In genomic region chr16:30069580-30069949, GRCm38 (mm10) we compare ENCODE assay signal across 9 mouse cellular contexts. TPM values are rescaled to one million over a fixed set of nuclear protein-coding genes. Genes with fewer than 3 reads are reported as not detected.
DNase-seq lines count a peak whose midpoint lies in the region; ATAC-seq lines count a peak whose summit lies in the region.
"Had no signal": no experiment of that assay in that cellular context is flagged by ENCODE, and none has a peak within 500 bp of the region (broad histone marks: within the 10 kb centered on the region; RNA-seq: fewer than 3 reads in every experiment).

No protein-coding gene starts in this region.

- no peaks in the 10 kb centered on the region for H3K36me3 ChIP-seq in forebrain, embryonic 15.5 days
- H3K36me3 ChIP-seq in kidney, embryonic 14.5 days (ENCODE audit: control insufficient read depth, insufficient read depth, low read length): peaks cover 6% of the 10 kb centered on the region; the same call in 1 of the 2 replicates
- no peaks in the 10 kb centered on the region for H3K36me3 ChIP-seq in midbrain, embryonic 15.5 days (replicated peaks)

- ATAC-seq in forebrain, embryonic 15.5 days (replicated peaks): no peak
- ATAC-seq in kidney, embryonic 14.5 days (ENCODE audit: low FRiP score, low TSS enrichment): peak; percentile 0; the same call in 1 of the 2 replicates
- ATAC-seq in midbrain, embryonic 15.5 days (replicated peaks): no peak

- DNase-seq in heart, adult 8-10 months (ENCODE audit: low spot score): peak; percentile 38
- no peak for DNase-seq in heart, adult 11 months
- peak; percentile 81 for DNase-seq in Muller cell, postnatal 12 days (ENCODE audit: inconsistent ontology term)
- DNase-seq in layer of hippocampus, adult 18-20 months (ENCODE audit: low spot score in 2 of 2): no peak
- DNase-seq in left cerebral cortex, adult 11 months (ENCODE audit: low spot score): no peak

- H3K4me2 ChIP-seq in forebrain, embryonic 15.5 days (replicated peaks): peak overlapping the region; percentile 94
- peak overlapping the region; percentile 53 for H3K4me2 ChIP-seq in kidney, embryonic 14.5 days (replicated peaks; ENCODE audit: low read depth, low read length)
- H3K4me2 ChIP-seq in midbrain, embryonic 15.5 days: peak overlapping the region; percentile 94

- peak overlapping the region; percentile 50 for H3K4me3 ChIP-seq in forebrain, embryonic 15.5 days
- peak overlapping the region; percentile 41 for H3K4me3 ChIP-seq in kidney, embryonic 14.5 days (ENCODE audit: low read length)
- peak overlapping the region; percentile 45 for H3K4me3 ChIP-seq in midbrain, embryonic 15.5 days

- 6% methylated on average over 4 of the region's 4 CpGs for WGBS in forebrain, embryonic 15.5 days
- WGBS in kidney, embryonic 14.5 days: 2% methylated on average over 4 of the region's 4 CpGs
- WGBS in midbrain, embryonic 15.5 days: 5% methylated on average over 4 of the region's 4 CpGs

- no peak overlapping the region for H3K9ac ChIP-seq in forebrain, embryonic 15.5 days (replicated peaks)
- H3K9ac ChIP-seq in kidney, embryonic 14.5 days (ENCODE audit: low read depth, low read length): peak overlapping the region; percentile 67
- H3K9ac ChIP-seq in midbrain, embryonic 15.5 days: no peak overlapping the region

- H3K9me3 ChIP-seq in forebrain, embryonic 15.5 days: no peaks in the 10 kb centered on the region
- H3K9me3 ChIP-seq in kidney, embryonic 14.5 days (ENCODE audit: control insufficient read depth, low read length): no peaks in the 10 kb centered on the region
- H3K9me3 ChIP-seq in midbrain, embryonic 15.5 days: no peaks in the 10 kb centered on the region

- peaks cover 48% of the 10 kb centered on the region for H3K4me1 ChIP-seq in forebrain, embryonic 15.5 days
- peaks cover 28% of the 10 kb centered on the region for H3K4me1 ChIP-seq in kidney, embryonic 14.5 days (ENCODE audit: control insufficient read depth, insufficient read depth, low read length)
- H3K4me1 ChIP-seq in midbrain, embryonic 15.5 days: peaks cover 46% of the 10 kb centered on the region

- peaks cover 12% of the 10 kb centered on the region; the same call in 1 of the 2 replicates for H3K27me3 ChIP-seq in forebrain, embryonic 15.5 days
- no peaks in the 10 kb centered on the region for H3K27me3 ChIP-seq in kidney, embryonic 14.5 days (ENCODE audit: control insufficient read depth, insufficient read depth, low read length)
- H3K27me3 ChIP-seq in midbrain, embryonic 15.5 days (replicated peaks): peaks cover 33% of the 10 kb centered on the region

- peak overlapping the region; percentile 63 for H3K27ac ChIP-seq in forebrain, embryonic 15.5 days (replicated peaks)
- peak overlapping the region; percentile 98 for H3K27ac ChIP-seq in kidney, embryonic 14.5 days (ENCODE audit: low read depth, low read length)
- peak overlapping the region; percentile 70 for H3K27ac ChIP-seq in midbrain, embryonic 15.5 days
- H3K27ac ChIP-seq: macrophage had no signal

RNA-seq across cellular contexts. Expression of gene Hes1, which starts 5.4 kb away (rescaled TPM):
- 10 to 100 TPM; 17.9 to 29.6 (median 23.7) TPM for total RNA-seq in heart, adult 8-10 months (2022)
- polyA plus RNA-seq in forebrain, embryonic 15.5 days (2015; fragmentation: Nextera tagmentation; extraction: Ambion mirVana): 16.4 and 18.8 TPM in 2 replicates
- 68.7 and 82.2 TPM in 2 replicates for polyA plus RNA-seq in kidney, embryonic 14.5 days (2014; fragmentation: Nextera tagmentation; extraction: Ambion mirVana)
- 11.1 and 12.4 TPM in 2 replicates for polyA plus RNA-seq in midbrain, embryonic 15.5 days (2015; fragmentation: Nextera tagmentation; extraction: Ambion mirVana)
- total RNA-seq in layer of hippocampus, adult 18-20 months (2021): 10 to 100 TPM; 24.4 to 28.0 TPM
- polyA plus RNA-seq: macrophage had no signal

Comparison
In these comparisons a context has a peak if more than half of its experiments do, and no peak if none do; other contexts are left out.
1. DNase-seq: peak in heart, adult 8-10 months (single experiment) and Muller cell, postnatal 12 days (single experiment); none in heart, adult 11 months (single experiment), layer of hippocampus, adult 18-20 months (0 of 2) and left cerebral cortex, adult 11 months (single experiment).
2. Peak in every context shown above with its lines, with median percentiles within 50 percentile points of each other: H3K27ac ChIP-seq, H3K4me2 ChIP-seq and H3K4me3 ChIP-seq.